Mouse (Mus musculus): ENCODE results near the gene Sacm1l. TPM values are rescaled to one million over a fixed set of nuclear protein-coding genes. Genes with fewer than 3 reads are reported as not detected.

Gene Sacm1l
- polyA plus RNA-seq, 1 experiment from 2014 or later: 36.7 TPM

- H3K36me3 ChIP-seq: peaks cover 51% of the 10 kb centered on the region
- no peak overlapping the region for H3K4me2 ChIP-seq
- no peak overlapping the region for H3K9ac ChIP-seq
- H3K4me1 ChIP-seq: peaks cover 78% of the 10 kb centered on the region
- peak overlapping the region; percentile 25; the same call in 1 of the 2 replicates for H3K27ac ChIP-seq
- H3K27me3 ChIP-seq (replicated peaks): no peaks in the 10 kb centered on the region
- H3K4me3 ChIP-seq: no peak overlapping the region
- ATAC-seq: no peak
- H3K9me3 ChIP-seq (replicated peaks): no peaks in the 10 kb centered on the region
- 77% methylated on average over 9 of the region's 9 CpGs for WGBS (ENCODE audit: insufficient replicate concordance)
These were observed 37.5 kb upstream of the Sacm1l start for GRCm38 (mm10) chr9:123491917-123492585.

GRCm38 (mm10) chr9:123496665-123497064, 32.9 kb upstream of the Sacm1l start:
- no peak overlapping the region for H3K9ac ChIP-seq
- H3K4me2 ChIP-seq: peak overlapping the region; percentile 46
- ATAC-seq: peak; percentile 59
- H3K4me1 ChIP-seq: peaks cover 46% of the 10 kb centered on the region
- no peak overlapping the region; the same call in 1 of the 2 replicates for H3K4me3 ChIP-seq
- H3K9me3 ChIP-seq (replicated peaks): no peaks in the 10 kb centered on the region
- WGBS (ENCODE audit: insufficient replicate concordance): 35% methylated on average over 13 of the region's 13 CpGs
- H3K27me3 ChIP-seq (replicated peaks): no peaks in the 10 kb centered on the region
- peaks cover 40% of the 10 kb centered on the region for H3K36me3 ChIP-seq
- no peak overlapping the region for H3K27ac ChIP-seq

- Histone ChIP-seq H3K9ac (no peak overlapping the region), H3K4me2 (no peak overlapping the region), H3K4me3 (no peak overlapping the region), H3K36me3 (peaks cover 41% of the 10 kb centered on the region), H3K27me3 (replicated peaks) (no peaks in the 10 kb centered on the region), H3K27ac (no peak overlapping the region), H3K9me3 (replicated peaks) (no peaks in the 10 kb centered on the region), H3K4me1 (peaks cover 34% of the 10 kb centered on the region)
- 36% methylated on average over 5 of the region's 5 CpGs for WGBS (ENCODE audit: insufficient replicate concordance)
- 0 out of 2 replicates have a peak, but pooled peaks have one; percentile 25 for ATAC-seq
These were observed 31.7 kb upstream of the Sacm1l start for GRCm38 (mm10) chr9:123497906-123498305.

GRCm38 (mm10) chr9:123500480-123500879, 29.1 kb upstream of the Sacm1l start:
- Histone ChIP-seq H3K9ac (no peak overlapping the region), H3K27me3 (replicated peaks) (no peaks in the 10 kb centered on the region), H3K4me2 (no peak overlapping the region), H3K9me3 (replicated peaks) (no peaks in the 10 kb centered on the region), H3K27ac (no peak overlapping the region), H3K4me3 (no peak overlapping the region), H3K36me3 (peaks cover 60% of the 10 kb centered on the region), H3K4me1 (peaks cover 18% of the 10 kb centered on the region)
- ATAC-seq: no peak
- 74% methylated on average over 4 of the region's 4 CpGs for WGBS (ENCODE audit: insufficient replicate concordance)

- ATAC-seq: no peak
- no peak overlapping the region for H3K4me3 ChIP-seq
- no peak overlapping the region for H3K27ac ChIP-seq
- no peak overlapping the region for H3K9ac ChIP-seq
- WGBS (ENCODE audit: insufficient replicate concordance): 78% methylated on average over 5 of the region's 5 CpGs
- H3K9me3 ChIP-seq (replicated peaks): no peaks in the 10 kb centered on the region
- H3K27me3 ChIP-seq (replicated peaks): no peaks in the 10 kb centered on the region
- peaks cover 69% of the 10 kb centered on the region for H3K36me3 ChIP-seq
- H3K4me1 ChIP-seq: peaks cover 4% of the 10 kb centered on the region; the same call in 1 of the 2 replicates
- no peak overlapping the region for H3K4me2 ChIP-seq
These were observed 26.3 kb upstream of the Sacm1l start for GRCm38 (mm10) chr9:123503171-123503834.

GRCm38 (mm10) chr9:123504325-123504724, 25.2 kb upstream of the Sacm1l start:
- 14% methylated on average over 2 of the region's 2 CpGs for WGBS (ENCODE audit: insufficient replicate concordance)
- H3K36me3 ChIP-seq: peaks cover 62% of the 10 kb centered on the region
- no peaks in the 10 kb centered on the region for H3K27me3 ChIP-seq (replicated peaks)
- no peak overlapping the region for H3K27ac ChIP-seq
- peak; percentile 82 for ATAC-seq
- H3K9ac ChIP-seq: no peak overlapping the region
- H3K4me2 ChIP-seq: no peak overlapping the region
- no peaks in the 10 kb centered on the region for H3K9me3 ChIP-seq (replicated peaks)
- H3K4me3 ChIP-seq: no peak overlapping the region
- H3K4me1 ChIP-seq: peaks cover 4% of the 10 kb centered on the region; the same call in 1 of the 2 replicates

- no peak overlapping the region for H3K9ac ChIP-seq
- no peak for ATAC-seq
- no peak overlapping the region for H3K27ac ChIP-seq
- peaks cover 64% of the 10 kb centered on the region for H3K36me3 ChIP-seq
- no peaks in the 10 kb centered on the region for H3K9me3 ChIP-seq (replicated peaks)
- no peak overlapping the region for H3K4me3 ChIP-seq
- no peak overlapping the region for H3K4me2 ChIP-seq
- peaks cover 7% of the 10 kb centered on the region; the same call in 1 of the 2 replicates for H3K4me1 ChIP-seq
- 68% methylated on average over 1 of the region's 1 CpGs for WGBS (ENCODE audit: insufficient replicate concordance)
- H3K27me3 ChIP-seq (replicated peaks): no peaks in the 10 kb centered on the region
These were observed 24.0 kb upstream of the Sacm1l start for GRCm38 (mm10) chr9:123505598-123505997.

GRCm38 (mm10) chr9:123506270-123507146, 23.1 kb upstream of the Sacm1l start:
- no peak for ATAC-seq
- Histone ChIP-seq H3K9ac (no peak overlapping the region), H3K9me3 (replicated peaks) (no peaks in the 10 kb centered on the region), H3K4me3 (no peak overlapping the region), H3K36me3 (peaks cover 64% of the 10 kb centered on the region), H3K27me3 (replicated peaks) (no peaks in the 10 kb centered on the region), H3K4me1 (peaks cover 7% of the 10 kb centered on the region; the same call in 1 of the 2 replicates), H3K4me2 (no peak overlapping the region), H3K27ac (no peak overlapping the region)
- WGBS (ENCODE audit: insufficient replicate concordance): 71% methylated on average over 4 of the region's 4 CpGs

- ATAC-seq: no peak
- Histone ChIP-seq H3K36me3 (peaks cover 68% of the 10 kb centered on the region), H3K4me1 (peaks cover 7% of the 10 kb centered on the region; the same call in 1 of the 2 replicates), H3K4me2 (no peak overlapping the region), H3K4me3 (no peak overlapping the region), H3K9me3 (replicated peaks) (no peaks in the 10 kb centered on the region), H3K9ac (no peak overlapping the region), H3K27ac (no peak overlapping the region), H3K27me3 (replicated peaks) (no peaks in the 10 kb centered on the region)
- 57% methylated on average over 2 of the region's 2 CpGs for WGBS (ENCODE audit: insufficient replicate concordance)
These were observed 22.2 kb upstream of the Sacm1l start for GRCm38 (mm10) chr9:123507380-123507779.

GRCm38 (mm10) chr9:123508986-123509385, 20.6 kb upstream of the Sacm1l start:
- no peak for ATAC-seq
- H3K9ac ChIP-seq: no peak overlapping the region
- peaks cover 68% of the 10 kb centered on the region for H3K36me3 ChIP-seq
- H3K4me2 ChIP-seq: no peak overlapping the region
- no peaks in the 10 kb centered on the region for H3K27me3 ChIP-seq (replicated peaks)
- no peak overlapping the region for H3K4me3 ChIP-seq
- H3K27ac ChIP-seq: no peak overlapping the region
- no peaks in the 10 kb centered on the region for H3K9me3 ChIP-seq (replicated peaks)
- WGBS (ENCODE audit: insufficient replicate concordance): 70% methylated on average over 2 of the region's 2 CpGs
- peaks cover 7% of the 10 kb centered on the region; the same call in 1 of the 2 replicates for H3K4me1 ChIP-seq

GRCm38 (mm10) chr9:123509638-123510604, 19.6 kb upstream of the Sacm1l start:
- Histone ChIP-seq H3K4me2 (no peak overlapping the region), H3K9me3 (replicated peaks) (no peaks in the 10 kb centered on the region), H3K9ac (no peak overlapping the region), H3K4me1 (peaks cover 7% of the 10 kb centered on the region; the same call in 1 of the 2 replicates), H3K36me3 (peaks cover 64% of the 10 kb centered on the region), H3K27ac (0 out of 2 replicates have a peak overlapping the region, but pooled peaks have one; percentile 18), H3K4me3 (no peak overlapping the region), H3K27me3 (replicated peaks) (no peaks in the 10 kb centered on the region)
- 64% methylated on average over 8 of the region's 8 CpGs for WGBS (ENCODE audit: insufficient replicate concordance)
- ATAC-seq: peak; percentile 47

All from liver, embryonic 12.5 days (tissue).